Mouse (Mus musculus): Measurements from ENCODE around the gene S100a7a. TPM values are rescaled to one million over a fixed set of nuclear protein-coding genes. Genes with fewer than 3 reads are reported as not detected.

Gene S100a7a
- total and polyA plus RNA-seq, 3 experiments, result not detected

- Histone ChIP-seq H3K4me3 (ENCODE audit: control insufficient read depth in 1 of 2, insufficient read depth in 1 of 2, low read depth in 2 of 2, low read length in 2 of 2) (no peak within 1 kb of the TSS), H3K27me3 (ENCODE audit: control insufficient read depth in 1 of 2, insufficient read depth in 2 of 2, low read length in 2 of 2) (no peaks in the 10 kb centered on the region; a peak in 1 of 4 replicates), H3K79me2 (ENCODE audit: control insufficient read depth, insufficient read depth, low read length, poor library complexity) (no peaks in the 10 kb centered on the region), H3K4me1 (ENCODE audit: control insufficient read depth in 1 of 2, insufficient read depth in 2 of 2, low read length in 2 of 2) (no peaks in the 10 kb centered on the region), H3K27ac (ENCODE audit: control insufficient read depth, low read depth, low read length) (no peak within 1 kb of the TSS), H3K9ac (ENCODE audit: control insufficient read depth, low read depth, low read length, poor library complexity, severe bottlenecking) (no peak within 1 kb of the TSS), H3K36me3 (ENCODE audit: control insufficient read depth in 1 of 2, insufficient read depth in 2 of 2, low read length in 2 of 2) (no peaks in the 10 kb centered on the region), H3K9me3 (replicated peaks; ENCODE audit: insufficient read depth, low read length) (no peaks in the 10 kb centered on the region)
- no peak for DNase-seq (ENCODE audit: low read depth, low spot score)
- TF ChIP-seq USF2 (IDR thresholded peaks at IDR 0.05; ENCODE audit: borderline replicate concordance in 1 of 2, insufficient read depth in 1 of 2, low read depth in 1 of 2, low read length in 2 of 2), result no peak
- no peak for TF ChIP-seq ZNF384 (IDR thresholded peaks at IDR 0.05; ENCODE audit: low read depth, low read length)
- no peak for TF ChIP-seq ZKSCAN1 (IDR thresholded peaks at IDR 0.05; ENCODE audit: low read depth, low read length)
- no peak for TF ChIP-seq POLR2AphosphoS2 (IDR thresholded peaks at IDR 0.05; ENCODE audit: low read length)
- no peak for TF ChIP-seq NRF1 (IDR thresholded peaks at IDR 0.05; ENCODE audit: insufficient read depth, low read depth, low read length, poor library complexity, severe bottlenecking)
- TF ChIP-seq GABPA (IDR thresholded peaks at IDR 0.05; ENCODE audit: low read depth, low read length), result no peak
- TF ChIP-seq ZC3H11A (IDR thresholded peaks at IDR 0.05; ENCODE audit: low read depth, low read length), result no peak
- TF ChIP-seq RCOR1 (IDR thresholded peaks at IDR 0.05; ENCODE audit: low read depth, low read length), result no peak
- TF ChIP-seq MAFK (IDR thresholded peaks at IDR 0.05; ENCODE audit: borderline replicate concordance, low read depth, low read length), result no peak
- TF ChIP-seq TCF12 (IDR thresholded peaks at IDR 0.05; ENCODE audit: low read depth, low read length), result no peak
- no peak for TF ChIP-seq E2F4 (IDR thresholded peaks at IDR 0.05; ENCODE audit: borderline replicate concordance, low read depth, low read length)
- TF ChIP-seq TBP (IDR thresholded peaks at IDR 0.05; ENCODE audit: low read depth, low read length), result no peak
- no peak for TF ChIP-seq KAT2A (conservative IDR thresholded peaks at IDR 0.05; ENCODE audit: low read depth, low read length)
- TF ChIP-seq MAX (IDR thresholded peaks at IDR 0.05; ENCODE audit: low read length), result no peak
- no peak for TF ChIP-seq NELFE (IDR thresholded peaks at IDR 0.05; ENCODE audit: low read depth, low read length)
- TF ChIP-seq MYC (IDR thresholded peaks at IDR 0.05; ENCODE audit: low read depth, low read length), result no peak
These were observed 15.0 kb downstream of the S100a7a start, which contains the start of gene S100a8 for GRCm38 (mm10) chr3:90668846-90669245. S100a8 (plus strand) TSS chr3:90668978.

DNA sequence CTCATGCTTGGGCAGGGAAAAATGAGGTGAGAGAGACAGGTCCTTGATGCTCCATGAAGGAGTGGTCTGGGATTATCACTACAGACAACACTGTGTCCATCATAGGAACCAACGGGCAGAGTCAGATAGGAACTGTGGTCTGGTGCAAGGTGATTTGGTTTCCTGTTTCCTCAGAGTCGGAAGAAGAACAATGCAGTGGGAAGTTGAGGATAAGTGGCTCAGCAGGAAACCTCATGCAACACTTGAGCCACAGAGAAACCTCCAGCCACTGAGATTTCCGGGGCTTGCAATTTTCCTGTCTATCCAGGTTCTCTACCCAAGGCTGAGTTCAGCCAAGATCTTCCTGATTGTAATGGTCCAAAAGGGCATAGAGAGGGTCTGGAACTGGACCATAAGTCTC, 24.8 kb downstream of the S100a7a start:
- no peak overlapping the region for H3K27ac ChIP-seq (ENCODE audit: control insufficient read depth, low read depth, low read length)
- no peak for TF ChIP-seq MAZ (IDR thresholded peaks at IDR 0.05; ENCODE audit: low read depth, low read length)
- no peak for TF ChIP-seq CTCF (IDR thresholded peaks at IDR 0.05 in 2 of 3, conservative IDR thresholded peaks at IDR 0.05 in 1 of 3; ENCODE audit: control insufficient read depth in 1 of 3, insufficient read depth in 1 of 3, low read depth in 2 of 3, low read length in 3 of 3, poor library complexity in 1 of 3, severe bottlenecking in 1 of 3)
- no peak for TF ChIP-seq MYC (IDR thresholded peaks at IDR 0.05; ENCODE audit: low read depth, low read length)
- no peak for TF ChIP-seq E2F4 (IDR thresholded peaks at IDR 0.05; ENCODE audit: borderline replicate concordance, low read depth, low read length)
- TF ChIP-seq MEF2A (IDR thresholded peaks at IDR 0.05; ENCODE audit: extremely low read depth, insufficient replicate concordance, low read depth, low read length, poor library complexity, severe bottlenecking), result no peak
- no peak for TF ChIP-seq ZC3H11A (IDR thresholded peaks at IDR 0.05; ENCODE audit: low read depth, low read length)
- no peak for TF ChIP-seq JUND (IDR thresholded peaks at IDR 0.05; ENCODE audit: low read depth, low read length)
- no peak for TF ChIP-seq ZKSCAN1 (IDR thresholded peaks at IDR 0.05; ENCODE audit: low read depth, low read length)
- no peak for TF ChIP-seq GABPA (IDR thresholded peaks at IDR 0.05; ENCODE audit: low read depth, low read length)
- no peak for TF ChIP-seq SIN3A (IDR thresholded peaks at IDR 0.05; ENCODE audit: low read length)
- no peak for TF ChIP-seq NELFE (IDR thresholded peaks at IDR 0.05; ENCODE audit: low read depth, low read length)
- no peak for TF ChIP-seq ZMIZ1 (IDR thresholded peaks at IDR 0.05; ENCODE audit: low read depth, low read length)
- no peak for TF ChIP-seq TBP (IDR thresholded peaks at IDR 0.05; ENCODE audit: low read depth, low read length)
- TF ChIP-seq ETS1 (IDR thresholded peaks at IDR 0.05; ENCODE audit: low read depth, low read length), result no peak
- no peak for TF ChIP-seq UBTF (IDR thresholded peaks at IDR 0.05; ENCODE audit: borderline replicate concordance, insufficient read depth, low read depth, low read length)
- no peak overlapping the region for H3K9ac ChIP-seq (ENCODE audit: control insufficient read depth, low read depth, low read length, poor library complexity, severe bottlenecking)
- H3K36me3 ChIP-seq (ENCODE audit: control insufficient read depth in 1 of 2, insufficient read depth in 2 of 2, low read length in 2 of 2), result no peaks in the 10 kb centered on the region
- H3K4me3 ChIP-seq (ENCODE audit: control insufficient read depth in 1 of 2, insufficient read depth in 1 of 2, low read depth in 2 of 2, low read length in 2 of 2), result no peak overlapping the region
- peaks cover 2 to 5% of the 10 kb centered on the region in 2 experiments for H3K27me3 ChIP-seq (ENCODE audit: control insufficient read depth in 1 of 2, insufficient read depth in 2 of 2, low read length in 2 of 2)
- no peak for DNase-seq (ENCODE audit: low read depth, low spot score)
- H3K79me2 ChIP-seq (ENCODE audit: control insufficient read depth, insufficient read depth, low read length, poor library complexity), result no peaks in the 10 kb centered on the region
- no peaks in the 10 kb centered on the region for H3K4me1 ChIP-seq (ENCODE audit: control insufficient read depth in 1 of 2, insufficient read depth in 2 of 2, low read length in 2 of 2)
- H3K9me3 ChIP-seq (replicated peaks; ENCODE audit: insufficient read depth, low read length), result no peaks in the 10 kb centered on the region

Measured in MEL (cell line).